Mouse (Mus musculus) natural killer cell, adult 2 months (primary cell): ENCODE measurements around the gene St6gal1.

Source experiments
- DNase-seq, 2 experiments: peaks; one replicate each; pipeline ENCODE4 v3.0.0; 2022; ENCODE audit warnings: low spot score in 2 of 2

St6gal1 gene

DNA sequence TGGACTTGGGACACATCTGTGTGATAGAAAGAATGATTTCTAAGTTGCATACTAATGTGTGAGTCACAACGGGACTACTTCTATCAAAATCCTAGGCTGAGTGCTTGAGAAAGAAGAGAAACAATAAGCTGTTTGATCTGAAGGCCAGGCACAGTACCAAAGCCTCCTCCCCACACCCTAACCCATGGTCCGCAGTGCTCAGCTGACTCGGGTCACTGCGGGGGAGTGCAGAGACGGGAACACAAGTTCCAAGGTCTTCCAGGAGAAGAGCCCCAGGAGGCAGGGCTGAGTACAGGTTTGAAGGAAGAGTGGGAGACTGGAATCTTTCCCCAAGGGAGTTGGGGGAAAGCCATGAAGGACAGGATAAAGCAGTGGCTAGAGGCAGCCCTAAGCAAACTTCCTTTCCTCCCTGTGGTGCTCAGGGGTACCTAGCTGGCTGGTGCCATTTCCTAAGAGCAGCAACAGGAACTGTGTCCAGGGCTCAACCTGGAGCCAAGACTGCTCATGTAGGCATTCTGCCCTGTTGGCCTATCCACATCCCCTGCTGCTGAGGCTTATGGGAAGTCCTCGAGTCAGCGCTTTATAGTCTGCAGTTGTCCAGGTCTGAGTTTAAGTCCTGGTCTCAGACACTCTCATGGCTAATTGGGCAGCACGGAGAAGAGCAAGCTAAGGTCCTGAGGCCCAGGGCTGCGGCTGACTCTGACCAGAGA lies 48.1 kb downstream of the St6gal1 start:
- no peak for DNase-seq

DNA sequence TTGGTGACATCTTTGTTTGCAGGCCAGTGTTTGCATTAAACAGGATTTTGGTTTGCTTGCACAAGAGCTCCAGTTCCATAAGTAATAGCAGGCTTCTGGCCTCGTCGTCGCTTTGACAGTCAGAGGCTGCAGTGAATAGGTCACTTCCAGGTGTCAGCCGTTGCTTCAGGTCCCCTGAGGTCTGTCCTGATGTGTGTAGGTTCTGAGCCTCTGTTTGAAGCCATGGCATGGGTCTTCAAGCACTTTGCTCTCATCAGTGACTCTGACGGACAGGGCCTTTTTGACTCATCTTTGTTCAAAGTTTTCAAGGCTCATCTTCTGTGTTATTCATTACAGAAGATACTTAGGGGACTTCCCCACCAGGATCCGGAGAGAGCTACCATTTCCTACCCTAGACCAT lies 49.5 kb downstream of the St6gal1 start:
- DNase-seq: no peak

DNA sequence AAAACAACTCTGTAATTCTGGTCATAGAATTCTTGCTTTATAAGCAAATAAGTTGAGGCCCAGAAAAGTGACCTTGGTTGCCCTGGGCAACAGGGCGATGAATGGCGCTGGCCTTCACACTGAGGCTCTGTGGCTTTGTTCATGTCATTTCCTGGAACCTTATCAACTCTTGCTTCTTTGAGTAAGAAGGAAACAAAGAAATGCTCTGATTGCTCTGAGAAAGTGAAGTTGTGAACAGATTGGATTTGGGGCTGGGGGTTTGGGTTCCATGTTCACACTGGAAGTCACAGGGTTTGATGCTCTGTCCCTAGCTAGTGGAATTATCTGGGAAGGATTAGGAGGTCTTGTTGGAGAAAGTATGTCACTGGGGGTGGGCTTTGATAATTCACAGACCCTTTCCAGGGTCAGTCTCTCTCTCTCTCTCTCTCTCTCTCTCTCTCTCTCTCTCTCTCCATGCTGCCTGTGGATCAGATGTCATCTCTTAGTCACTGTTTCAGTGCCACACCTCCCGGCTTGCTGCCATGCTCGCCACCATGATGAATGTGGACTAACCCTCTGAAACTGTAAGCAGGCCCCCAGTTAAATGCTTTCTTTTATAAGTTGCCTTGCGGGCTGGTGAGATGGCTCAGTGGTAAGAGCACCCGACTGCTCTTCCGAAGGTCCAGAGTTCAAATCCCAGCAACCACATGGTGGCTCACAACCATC lies 50.2 kb downstream of the St6gal1 start:
- DNase-seq: no peak

DNA sequence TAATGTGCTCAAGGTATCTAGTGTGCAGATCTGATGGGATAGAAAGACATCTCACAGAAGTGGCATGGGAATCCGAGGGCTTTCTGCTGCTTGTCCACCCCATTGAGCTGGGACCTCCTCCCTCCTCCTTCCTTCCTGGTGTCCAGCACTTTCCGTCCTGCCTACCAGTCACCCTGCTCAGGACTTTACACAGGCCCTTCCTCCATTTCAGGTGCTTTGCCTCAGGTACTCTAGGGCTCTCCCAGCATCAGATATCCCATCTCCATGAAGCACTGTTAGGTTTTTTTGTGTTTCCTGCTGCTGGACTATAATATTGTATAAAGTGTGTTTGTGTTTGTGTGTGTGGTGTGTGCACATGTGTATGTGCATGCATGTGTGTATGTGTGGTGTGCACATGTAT lies 51.1 kb downstream of the St6gal1 start:
- no peak for DNase-seq

DNA sequence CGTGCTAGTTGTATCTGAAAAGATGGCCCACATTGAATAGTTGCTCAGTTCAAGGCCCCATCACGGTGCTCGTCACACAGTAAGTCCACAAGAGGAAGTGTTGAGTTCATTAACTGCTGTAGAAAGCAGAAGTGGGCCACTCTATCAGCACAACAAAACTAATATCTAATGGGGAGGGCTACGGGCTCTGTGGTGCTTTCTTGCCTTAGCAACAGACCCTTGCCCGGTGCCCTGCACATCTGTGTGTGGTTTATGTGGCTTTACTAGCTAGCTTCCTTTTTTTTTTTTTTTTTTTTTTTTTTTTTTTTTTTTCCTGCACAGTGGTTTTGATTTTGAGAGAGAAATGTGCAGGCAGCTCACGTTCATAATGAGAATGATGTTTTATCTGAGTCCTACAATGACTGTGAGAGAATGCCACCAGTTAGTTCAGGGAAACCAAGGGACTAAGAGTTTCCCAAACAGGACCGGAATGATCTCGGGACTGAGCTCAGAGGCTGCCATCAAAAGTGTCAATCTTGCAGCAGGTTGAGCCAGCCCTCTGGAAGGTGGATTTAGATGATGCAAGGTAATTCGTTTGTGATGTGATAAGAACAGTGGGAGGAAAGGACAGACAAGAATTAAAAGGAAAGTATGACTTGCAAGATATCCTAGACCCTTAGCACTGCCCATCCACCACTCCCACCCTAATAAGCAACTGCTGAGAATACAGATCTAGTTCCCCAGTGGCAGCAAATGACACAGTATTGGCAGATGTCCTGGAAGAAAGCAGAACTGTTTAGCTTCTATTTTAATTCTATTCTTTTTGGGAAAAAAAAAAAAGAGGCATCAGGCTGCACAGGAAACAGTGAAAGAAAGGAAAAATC lies 55.6 kb downstream of the St6gal1 start:
- DNase-seq: peak in 1 of 2 experiments; percentile 83

DNA sequence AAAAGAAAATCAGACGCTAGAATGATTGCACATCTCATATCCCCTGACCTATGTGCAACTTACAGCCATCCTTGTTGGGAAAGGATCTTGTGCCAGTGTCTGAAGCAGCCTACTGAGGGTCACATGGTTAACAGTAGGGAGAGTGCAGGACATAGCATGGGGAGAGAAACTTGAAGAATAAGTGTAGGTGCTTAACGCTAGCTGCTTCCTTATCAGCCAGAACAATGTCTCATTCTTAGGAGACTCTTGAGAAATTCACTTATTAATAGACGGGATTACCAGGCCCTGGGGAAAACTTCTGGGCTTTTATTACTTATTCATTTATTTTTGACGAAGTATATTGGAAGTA lies 56.2 kb downstream of the St6gal1 start:
- no peak for DNase-seq

DNA sequence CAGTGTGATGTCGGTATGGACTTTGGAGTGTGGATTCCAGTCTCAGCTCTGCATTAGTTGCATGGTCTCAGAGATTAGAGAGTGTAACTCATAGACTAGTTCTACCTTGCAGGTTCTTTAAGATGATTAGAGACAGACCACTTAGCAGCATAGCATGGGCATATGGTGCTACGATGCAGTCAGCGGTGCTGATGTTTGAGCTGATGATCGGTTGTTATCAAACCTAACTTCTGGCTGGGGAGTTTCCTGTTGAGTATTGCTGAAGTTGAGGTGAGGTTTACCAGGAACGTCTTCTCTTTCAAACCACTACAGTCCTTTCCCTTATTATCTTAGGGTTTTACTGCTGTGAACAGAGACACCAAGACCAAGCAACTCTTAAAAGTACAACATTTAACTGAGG lies 57.7 kb downstream of the St6gal1 start:
- no peak for DNase-seq

DNA sequence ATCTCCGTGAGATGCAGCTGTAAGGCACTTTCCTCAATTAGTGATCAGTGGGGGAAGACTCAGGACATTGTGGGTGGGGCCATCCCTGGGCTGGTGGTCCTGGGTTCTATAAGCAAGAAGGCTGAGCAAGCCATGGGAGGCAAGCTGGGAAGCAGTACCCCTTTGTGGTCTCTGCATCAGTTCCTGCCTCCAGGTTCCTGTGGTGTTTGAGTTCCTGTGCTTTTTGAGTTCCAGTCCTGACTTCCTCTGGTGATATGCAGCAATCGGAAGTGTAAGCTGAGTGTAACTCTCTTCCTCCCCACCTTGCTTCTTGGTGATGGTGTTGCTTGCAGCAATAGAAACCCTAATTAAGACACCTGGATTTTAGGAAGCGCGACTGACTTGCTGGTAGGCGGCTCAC lies 58.4 kb downstream of the St6gal1 start:
- no peak for DNase-seq

DNA sequence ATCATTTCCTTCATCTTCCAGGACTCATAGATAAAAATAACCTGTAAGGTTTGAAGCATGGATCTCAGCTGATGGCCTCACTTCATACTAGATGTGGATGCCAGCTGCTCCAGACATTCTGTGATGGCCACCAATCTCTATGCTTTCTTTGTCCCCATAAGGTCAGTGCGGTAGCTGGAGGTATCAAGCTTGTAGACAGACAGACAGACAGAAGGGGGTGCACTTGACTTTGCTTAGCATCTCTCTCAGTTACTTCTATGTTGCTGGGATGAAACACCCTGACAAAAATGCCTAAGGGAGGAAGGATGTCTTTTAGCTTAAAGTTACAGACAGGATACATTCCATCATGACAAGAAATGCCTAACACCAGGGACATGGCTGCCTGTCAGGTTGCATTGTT lies 59.1 kb downstream of the St6gal1 start:
- no peak for DNase-seq

DNA sequence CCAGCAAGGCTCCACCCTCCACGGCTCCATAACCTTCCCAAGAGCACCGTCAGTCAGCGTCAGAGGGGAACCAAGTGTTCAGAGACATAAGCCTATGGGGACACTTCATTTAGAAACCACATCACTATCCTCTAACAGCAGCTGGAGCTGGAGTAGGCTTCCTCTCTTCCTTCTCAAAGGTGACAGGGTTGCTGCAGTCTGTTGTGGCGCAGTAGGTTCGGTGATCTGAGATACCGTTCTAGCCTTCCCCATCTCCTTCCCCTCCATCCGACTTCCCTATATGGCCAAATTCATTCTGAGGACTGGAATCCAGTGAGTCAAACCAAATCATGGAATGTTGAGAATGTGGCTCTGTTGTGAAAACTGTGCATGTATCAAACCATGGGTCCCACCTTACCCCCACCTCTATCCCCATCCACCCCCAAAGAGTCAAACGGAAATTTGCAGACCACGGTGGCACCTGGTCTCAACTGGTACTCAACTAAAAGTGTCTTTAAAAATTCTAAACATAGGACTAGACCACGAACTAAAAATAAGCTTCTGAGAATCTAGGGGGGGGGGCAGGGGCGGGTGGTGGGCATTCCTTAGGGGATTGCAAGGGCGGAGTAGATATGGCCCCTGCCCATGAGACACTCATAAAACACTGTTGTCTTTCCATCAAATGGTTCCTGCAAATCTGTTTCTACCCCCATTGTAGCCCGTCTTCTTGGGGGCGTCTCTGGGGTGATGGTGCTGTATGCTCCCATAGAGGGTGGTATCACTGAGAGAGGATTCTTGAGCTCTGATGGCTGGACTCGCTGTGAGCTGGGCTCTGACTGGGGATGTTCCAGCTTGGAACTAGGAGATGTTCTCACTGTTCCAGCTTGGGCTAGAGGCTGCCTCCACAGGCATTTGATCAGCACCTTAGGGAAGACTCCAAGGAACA lies 60.2 kb downstream of the St6gal1 start:
- DNase-seq: no peak

DNA sequence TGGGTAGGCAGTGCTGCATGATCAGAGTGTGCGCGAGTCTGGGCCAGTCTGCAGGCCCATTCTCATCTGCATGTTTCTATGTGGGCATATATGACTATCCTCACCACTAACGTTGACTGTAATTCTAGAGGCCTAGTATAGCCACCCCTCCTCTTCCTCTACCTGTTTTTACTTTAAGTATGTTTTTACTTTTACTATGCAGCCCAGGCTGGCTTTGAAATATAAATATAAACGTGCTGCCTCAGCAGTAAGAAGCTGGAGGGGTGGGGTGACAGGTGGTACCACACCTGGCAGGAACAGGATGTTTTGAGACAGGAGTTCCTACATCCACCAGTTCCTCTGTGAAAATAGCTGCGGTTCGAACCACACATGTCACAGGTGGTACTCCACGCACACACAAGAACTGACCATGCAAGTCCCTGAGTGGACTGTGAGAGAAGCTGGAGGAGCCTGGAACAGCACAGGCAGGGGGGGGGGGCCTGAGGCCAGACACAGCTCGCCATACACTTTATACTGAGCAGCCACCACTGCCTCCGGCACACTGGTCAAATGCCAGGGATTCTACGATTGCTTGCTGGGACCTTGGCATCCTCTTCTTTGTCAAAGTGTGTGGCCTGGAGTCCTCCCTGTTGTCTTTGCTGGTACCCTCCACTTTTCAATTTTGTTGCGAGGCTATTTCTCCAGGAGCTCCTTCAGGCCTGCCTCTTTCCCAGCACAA lies 62.0 kb downstream of the St6gal1 start:
- DNase-seq: peak in 1 of 2 experiments; percentile 63

DNA sequence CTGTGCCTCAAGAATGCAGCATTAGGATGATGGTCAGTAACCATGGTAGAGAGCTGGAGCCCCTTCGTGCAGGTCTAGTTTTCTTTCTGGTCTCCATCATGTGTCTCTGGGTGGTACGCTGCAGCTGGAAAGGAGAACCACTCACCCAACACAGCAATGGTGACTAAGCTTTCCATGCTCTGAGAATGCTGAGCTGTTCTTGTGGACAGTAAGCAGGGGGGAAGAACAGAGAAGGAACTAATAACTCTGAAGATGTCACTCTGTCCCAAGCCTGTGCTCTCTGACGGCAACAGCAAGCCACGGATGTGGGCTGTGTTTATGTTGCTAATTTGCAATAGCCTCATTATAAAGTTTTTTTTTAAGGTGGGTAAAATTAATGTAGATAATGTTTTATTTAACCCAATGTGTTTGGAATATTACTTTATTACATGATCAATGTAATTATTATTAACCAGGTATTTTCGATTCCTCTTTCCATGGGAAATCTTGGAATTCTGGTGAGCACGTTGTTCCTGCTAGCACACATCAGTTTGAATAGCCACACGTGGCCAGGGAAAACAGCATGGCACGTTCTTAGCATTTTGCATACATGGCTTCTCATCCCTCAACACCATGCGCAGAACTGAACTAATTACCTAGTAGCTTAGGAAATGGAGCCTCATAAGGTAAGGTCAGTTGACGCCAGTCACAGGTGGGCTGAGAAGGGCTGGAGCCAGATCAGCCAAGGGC lies 62.9 kb downstream of the St6gal1 start:
- DNase-seq: peak in 1 of 2 experiments; percentile 44

DNA sequence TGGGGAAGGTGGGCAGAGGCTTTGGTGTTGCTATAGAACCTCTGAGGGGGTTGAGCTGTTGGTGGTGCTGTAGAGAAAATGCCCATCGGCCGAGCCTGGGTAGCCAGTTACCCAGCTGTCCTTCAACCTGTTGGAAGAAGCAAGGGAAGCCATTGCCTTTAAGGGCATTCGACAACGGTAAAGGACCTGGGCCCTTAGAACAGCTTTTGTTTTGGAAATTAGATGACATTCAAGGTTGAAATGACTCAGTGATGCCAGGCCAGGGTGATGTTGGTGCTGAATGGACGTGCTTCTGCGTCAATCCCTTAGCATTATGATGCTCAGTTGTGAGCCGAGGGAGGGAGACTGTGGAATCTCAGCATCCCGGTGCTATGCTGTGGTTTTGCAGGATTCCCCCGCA lies 63.6 kb downstream of the St6gal1 start:
- no peak for DNase-seq

DNA sequence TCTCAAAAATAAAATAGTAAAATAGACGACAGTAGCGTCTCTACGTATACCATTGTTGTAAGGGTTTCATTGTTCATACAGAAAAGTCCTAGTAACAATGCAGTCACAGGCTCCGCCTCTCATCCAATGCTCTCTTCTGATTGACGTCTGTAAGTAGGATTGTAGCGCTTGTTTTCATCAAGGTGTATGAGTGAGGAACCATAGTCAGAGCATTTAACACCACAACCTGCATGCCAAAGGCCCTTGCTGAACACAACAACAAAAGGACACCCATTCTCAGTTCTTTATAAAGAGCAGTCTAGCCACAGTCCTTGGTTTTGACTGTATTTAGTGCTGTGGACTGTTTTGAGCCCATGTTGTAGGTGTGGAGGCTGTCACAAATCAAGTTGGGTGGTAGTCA lies 64.9 kb downstream of the St6gal1 start:
- no peak for DNase-seq

DNA sequence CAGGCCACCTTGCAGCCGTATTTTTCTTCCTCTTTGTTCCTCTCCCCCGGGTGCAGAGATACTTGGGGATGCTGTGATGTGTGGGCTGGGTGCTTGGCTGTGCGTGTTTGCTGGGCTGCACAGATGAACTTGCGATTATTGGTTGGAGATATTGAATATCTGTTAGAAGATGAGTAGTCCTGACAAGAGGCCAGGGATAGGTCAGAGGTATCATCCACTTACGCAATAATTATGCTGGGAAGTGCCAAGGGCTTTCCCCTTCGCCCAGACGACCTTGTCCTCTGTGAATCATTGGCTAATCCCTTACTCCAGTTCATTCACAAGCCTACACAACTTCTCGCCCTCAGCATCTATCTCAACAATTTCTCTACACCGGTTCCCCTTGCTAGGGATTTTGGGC lies 65.6 kb downstream of the St6gal1 start:
- no peak for DNase-seq

DNA sequence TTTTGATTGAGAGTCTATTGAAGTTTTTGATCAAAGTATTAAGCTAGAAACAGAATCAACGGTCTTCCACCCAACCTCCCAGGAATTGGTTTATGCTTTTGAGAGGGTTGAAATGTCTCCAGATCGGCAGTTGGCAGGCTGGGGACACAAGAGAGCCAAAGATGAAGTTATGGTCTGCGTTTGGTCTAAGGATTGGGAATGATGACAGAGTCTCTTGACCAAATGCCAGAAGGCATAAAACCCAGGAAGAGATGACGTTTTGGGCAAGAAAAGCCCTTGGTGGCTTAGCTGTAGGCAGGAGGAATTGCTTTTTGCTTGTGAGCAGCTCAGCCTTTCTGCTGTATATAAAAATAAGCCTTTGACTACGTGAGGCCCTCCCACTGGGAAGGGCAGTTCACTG lies 67.0 kb downstream of the St6gal1 start:
- no peak for DNase-seq

DNA sequence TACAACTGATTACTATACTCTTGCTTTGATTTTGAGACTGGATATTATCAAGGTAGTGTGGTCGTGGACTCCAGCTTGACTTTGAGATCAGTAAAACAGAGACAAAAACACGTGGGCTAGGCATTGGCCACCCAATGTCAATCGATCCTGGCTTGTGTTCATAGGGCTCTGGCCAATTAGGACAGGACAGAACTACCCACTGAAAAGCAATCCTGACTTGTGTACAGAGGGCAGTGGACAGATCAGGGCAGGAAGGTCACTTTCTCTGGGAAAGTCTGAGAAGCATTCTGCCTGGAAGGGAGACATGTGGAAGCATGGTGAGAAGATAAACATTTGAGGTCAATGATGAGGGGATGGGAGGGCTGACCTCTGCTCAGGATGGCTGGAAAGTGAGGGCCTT lies 69.7 kb downstream of the St6gal1 start:
- no peak for DNase-seq

DNA sequence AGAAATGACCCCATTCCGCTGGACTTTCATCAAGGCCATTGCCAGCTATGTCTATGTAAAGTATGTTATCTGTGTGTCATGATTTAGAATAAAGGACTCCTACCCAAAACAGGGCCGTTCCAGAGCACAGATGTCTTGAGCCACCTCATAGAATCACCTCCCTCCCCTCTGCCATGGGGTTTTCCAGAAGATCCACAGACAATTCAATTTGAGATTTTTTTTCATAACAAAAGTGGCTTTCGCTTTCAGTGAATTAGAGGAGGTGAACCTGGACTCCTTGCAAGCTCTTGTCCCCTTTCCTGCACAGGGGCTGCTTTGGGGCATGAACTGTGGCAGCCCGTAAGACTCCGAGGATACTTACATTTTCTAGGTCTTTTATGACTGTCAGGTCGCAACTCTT lies 70.2 kb downstream of the St6gal1 start:
- no peak for DNase-seq

DNA sequence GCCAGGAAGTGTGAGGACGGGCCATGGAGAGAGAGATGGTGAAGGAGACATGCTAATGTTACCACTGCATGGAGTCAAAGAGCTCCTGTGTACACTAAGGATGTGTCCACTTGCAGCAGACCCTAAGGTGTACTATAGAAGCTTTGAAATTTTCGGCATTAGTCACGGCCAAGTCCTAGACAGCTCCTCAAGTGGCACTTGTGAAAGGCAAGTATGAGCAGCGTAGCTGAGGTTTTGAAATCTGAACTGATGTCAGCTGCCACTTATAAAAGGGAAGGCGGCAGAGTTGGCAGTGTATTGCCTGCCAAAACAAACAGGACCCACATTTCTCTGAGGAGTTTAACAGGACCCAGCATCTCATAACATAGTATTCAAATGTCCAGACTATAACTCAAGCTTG lies 71.2 kb downstream of the St6gal1 start:
- DNase-seq: no peak

DNA sequence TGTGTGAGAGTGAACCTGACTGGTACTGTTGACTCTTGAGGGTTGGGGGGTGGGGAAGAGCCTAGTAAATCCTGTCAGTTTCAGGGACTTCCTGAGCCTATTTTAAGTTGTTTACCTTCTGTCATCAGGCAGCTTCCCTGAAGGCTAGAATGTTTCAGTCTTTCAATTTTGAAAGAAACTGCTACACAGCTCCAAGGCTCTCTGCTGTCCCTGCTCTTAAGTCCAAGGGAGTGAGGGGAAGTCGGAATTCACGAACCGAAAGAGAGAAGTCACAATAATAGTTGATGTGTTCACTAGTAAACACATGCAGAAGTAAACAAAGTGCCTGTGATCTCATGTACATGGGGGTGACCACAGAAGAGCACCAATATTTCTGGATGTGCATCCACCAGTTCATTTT lies 72.2 kb downstream of the St6gal1 start:
- no peak for DNase-seq
